Mouse (Mus musculus) CD8-positive naive resting alpha-beta T cell, adult 57 days (primary cell): ENCODE measurements around the gene Gm14435. TPM values are rescaled to one million over a fixed set of nuclear protein-coding genes. Genes with fewer than 3 reads are reported as not detected.

Experiments
- total RNA-seq: library from RNA; stranded (reverse); gene quantifications from one replicate; pipeline ENCODE4 v1.2.4, GENCODE M21; 2023

The Gm14435 gene
- total RNA-seq = not detected

GRCm38 (mm10) chr2:176423294-176423693 lies at the start of gene Gm14435:
Gm14435 (plus strand) TSS chr2:176423594.

Other genes starting within 250 kb of the Gm14435 start
- 2.8 TPM for gene 2210418O10Rik, start 197.0 kb upstream of the Gm14435 start, total RNA-seq
- not detected for gene Gm11009, start 104.1 kb upstream of the Gm14435 start, total RNA-seq
- gene Gm14434, start 63.2 kb downstream of the Gm14435 start, total RNA-seq = 4.4 TPM
- not detected for gene Zfp967, start 97.5 kb downstream of the Gm14435 start, total RNA-seq
- gene Gm14308, start 212.8 kb downstream of the Gm14435 start, total RNA-seq = 4.5 TPM
- 6.4 TPM for gene Zfp973, start 246.9 kb downstream of the Gm14435 start, total RNA-seq